Mouse (Mus musculus): ENCODE results near the gene Olfr1214. TPM values are rescaled to one million over a fixed set of nuclear protein-coding genes. Genes with fewer than 3 reads are reported as not detected.

The Olfr1214 gene
- polyA plus RNA-seq, 1 experiment from 2014 or later = not detected

Other genes starting within 250 kb of the Olfr1214 start
- gene Olfr1198, start 241.3 kb downstream of the Olfr1214 start, polyA plus RNA-seq (2015; fragmentation: Nextera tagmentation; extraction: Ambion mirVana) = not detected in 2 replicates
- gene Olfr1199, start 232.2 kb downstream of the Olfr1214 start, polyA plus RNA-seq (2015; fragmentation: Nextera tagmentation; extraction: Ambion mirVana) = not detected in 2 replicates
- not detected in 2 replicates for gene Olfr1200, start 222.2 kb downstream of the Olfr1214 start, polyA plus RNA-seq (2015; fragmentation: Nextera tagmentation; extraction: Ambion mirVana)
- gene Olfr1201, start 199.6 kb downstream of the Olfr1214 start, polyA plus RNA-seq (2015; fragmentation: Nextera tagmentation; extraction: Ambion mirVana) = not detected in 2 replicates
- not detected in 2 replicates for gene Olfr1202, start 178.2 kb downstream of the Olfr1214 start, polyA plus RNA-seq (2015; fragmentation: Nextera tagmentation; extraction: Ambion mirVana)
- not detected in 2 replicates for gene Olfr1205, start 162.9 kb downstream of the Olfr1214 start, polyA plus RNA-seq (2015; fragmentation: Nextera tagmentation; extraction: Ambion mirVana)
- gene Olfr1204, start 143.4 kb downstream of the Olfr1214 start, polyA plus RNA-seq (2015; fragmentation: Nextera tagmentation; extraction: Ambion mirVana) = not detected in 2 replicates
- not detected in 2 replicates for gene Olfr1206, start 129.4 kb downstream of the Olfr1214 start, polyA plus RNA-seq (2015; fragmentation: Nextera tagmentation; extraction: Ambion mirVana)
- gene Olfr1208, start 90.3 kb downstream of the Olfr1214 start, polyA plus RNA-seq (2015; fragmentation: Nextera tagmentation; extraction: Ambion mirVana) = not detected in 2 replicates
- gene Olfr1209, start 77.5 kb downstream of the Olfr1214 start, polyA plus RNA-seq (2015; fragmentation: Nextera tagmentation; extraction: Ambion mirVana) = not detected in 2 replicates
- not detected in 2 replicates for gene Olfr1211, start 54.5 kb downstream of the Olfr1214 start, polyA plus RNA-seq (2015; fragmentation: Nextera tagmentation; extraction: Ambion mirVana)
- gene Olfr1212, start 38.7 kb downstream of the Olfr1214 start, polyA plus RNA-seq (2015; fragmentation: Nextera tagmentation; extraction: Ambion mirVana) = not detected in 2 replicates
- not detected in 2 replicates for gene Gm13762, start 12.4 kb downstream of the Olfr1214 start, polyA plus RNA-seq (2015; fragmentation: Nextera tagmentation; extraction: Ambion mirVana)
- gene Olfr1215, start 14.3 kb upstream of the Olfr1214 start, polyA plus RNA-seq (2015; fragmentation: Nextera tagmentation; extraction: Ambion mirVana) = not detected in 2 replicates
- not detected in 2 replicates for gene Olfr1216, start 25.7 kb upstream of the Olfr1214 start, polyA plus RNA-seq (2015; fragmentation: Nextera tagmentation; extraction: Ambion mirVana)
- gene Olfr1217, start 39.4 kb upstream of the Olfr1214 start, polyA plus RNA-seq (2015; fragmentation: Nextera tagmentation; extraction: Ambion mirVana) = not detected in 2 replicates
- not detected in 2 replicates for gene Olfr1218, start 68.5 kb upstream of the Olfr1214 start, polyA plus RNA-seq (2015; fragmentation: Nextera tagmentation; extraction: Ambion mirVana)
- not detected in 2 replicates for gene Olfr1219, start 90.9 kb upstream of the Olfr1214 start, polyA plus RNA-seq (2015; fragmentation: Nextera tagmentation; extraction: Ambion mirVana)
- not detected in 2 replicates for gene Olfr1220, start 114.2 kb upstream of the Olfr1214 start, polyA plus RNA-seq (2015; fragmentation: Nextera tagmentation; extraction: Ambion mirVana)
- not detected in 2 replicates for gene Olfr1221, start 124.6 kb upstream of the Olfr1214 start, polyA plus RNA-seq (2015; fragmentation: Nextera tagmentation; extraction: Ambion mirVana)
- not detected in 2 replicates for gene Olfr1222, start 140.4 kb upstream of the Olfr1214 start, polyA plus RNA-seq (2015; fragmentation: Nextera tagmentation; extraction: Ambion mirVana)
- gene Olfr1223, start 158.9 kb upstream of the Olfr1214 start, polyA plus RNA-seq (2015; fragmentation: Nextera tagmentation; extraction: Ambion mirVana) = not detected in 2 replicates
- not detected in 2 replicates for gene Olfr1224-ps1, start 171.4 kb upstream of the Olfr1214 start, polyA plus RNA-seq (2015; fragmentation: Nextera tagmentation; extraction: Ambion mirVana)
- gene Olfr1225, start 182.0 kb upstream of the Olfr1214 start, polyA plus RNA-seq (2015; fragmentation: Nextera tagmentation; extraction: Ambion mirVana) = not detected in 2 replicates
- not detected in 2 replicates for gene Olfr1226, start 207.4 kb upstream of the Olfr1214 start, polyA plus RNA-seq (2015; fragmentation: Nextera tagmentation; extraction: Ambion mirVana)

All from forebrain, embryonic 16.5 days (tissue).